Mouse (Mus musculus) hindbrain, embryonic 15.5 days (tissue): ENCODE data around the gene Col20a1. TPM values are rescaled to one million over a fixed set of nuclear protein-coding genes. Genes with fewer than 3 reads are reported as not detected.

Experiments used
- ATAC-seq: fragments of 200-750 bp; cut with Nextera tagmentation; 2 replicates; pipeline ENCODE4 v1.8.0; 2017; ENCODE audit warnings: low read depth, moderate number of reproducible peaks, moderate TSS enrichment; ENCODE audit not compliant: low FRiP score
- H3K27ac ChIP-seq: fragments of 300-500 bp; sonication (generic); replicated peaks from 2 replicates; pipeline ENCODE4 v1.5.1; 2015; ENCODE audit warnings: mild to moderate bottlenecking, inconsistent platforms
- H3K27me3 ChIP-seq: fragments of 300-500 bp; sonication (generic); 2 replicates; pipeline ENCODE4 v1.6.1; 2015; ENCODE audit warnings: control low read depth, inconsistent platforms
- H3K36me3 ChIP-seq: fragments of 300-500 bp; sonication (generic); 2 replicates; pipeline ENCODE4 v1.6.1; 2015; ENCODE audit warnings: control low read depth, inconsistent platforms
- H3K4me1 ChIP-seq: fragments of 300-500 bp; sonication (generic); replicated peaks from 2 replicates; pipeline ENCODE4 v1.6.1; 2015; ENCODE audit warnings: control low read depth, inconsistent platforms
- H3K4me2 ChIP-seq: fragments of 300-500 bp; sonication (generic); 2 replicates; pipeline ENCODE4 v1.6.1; 2015; ENCODE audit warnings: moderate library complexity, mild to moderate bottlenecking, inconsistent platforms
- H3K4me3 ChIP-seq: fragments of 300-500 bp; sonication (generic); 2 replicates; pipeline ENCODE4 v1.5.1; 2015; ENCODE audit warnings: mild to moderate bottlenecking, inconsistent platforms
- H3K9ac ChIP-seq: fragments of 300-500 bp; sonication (generic); 2 replicates; pipeline ENCODE4 v1.6.1; 2015; ENCODE audit warnings: inconsistent platforms
- H3K9me3 ChIP-seq: fragments of 300-500 bp; sonication (generic); 2 replicates; pipeline ENCODE4 v1.6.1; 2016; ENCODE audit warnings: control low read depth, inconsistent platforms
- WGBS: fragments of 180-500 bp; shearing (Covaris S2); methylation state at CpG from one replicate; pipeline ENCODE4 v1.1.7; 2015; 5-methylcytosine and 5-hydroxymethylcytosine counted together
- polyA plus RNA-seq: library from polyadenylated mRNA; unstranded; fragments of >200 nt; fragmentation: Nextera tagmentation; extraction: Ambion mirVana; gene quantifications from 2 replicates; pipeline ENCODE4 v1.2.1, GENCODE M21; 2015

Gene Col20a1
- polyA plus RNA-seq, 1 experiment from 2014 or later: 0.19 TPM

GRCm38 (mm10) chr2:180966092-180966882 is 20.0 kb upstream of the Col20a1 start:
- H3K4me2 ChIP-seq: peak overlapping the region; percentile 74
- peak; percentile 35; the same call in 1 of the 2 replicates for ATAC-seq
- H3K27me3 ChIP-seq: no peaks in the 10 kb centered on the region
- 11% methylated on average over 14 of the region's 14 CpGs for WGBS
- peaks cover 26% of the 10 kb centered on the region for H3K4me1 ChIP-seq
- no peaks in the 10 kb centered on the region for H3K9me3 ChIP-seq
- H3K27ac ChIP-seq: peak overlapping the region; percentile 90
- H3K4me3 ChIP-seq: peak overlapping the region; percentile 91
- peak overlapping the region; percentile 95 for H3K9ac ChIP-seq
- H3K36me3 ChIP-seq: peaks cover 10% of the 10 kb centered on the region; the same call in 1 of the 2 replicates

DNA sequence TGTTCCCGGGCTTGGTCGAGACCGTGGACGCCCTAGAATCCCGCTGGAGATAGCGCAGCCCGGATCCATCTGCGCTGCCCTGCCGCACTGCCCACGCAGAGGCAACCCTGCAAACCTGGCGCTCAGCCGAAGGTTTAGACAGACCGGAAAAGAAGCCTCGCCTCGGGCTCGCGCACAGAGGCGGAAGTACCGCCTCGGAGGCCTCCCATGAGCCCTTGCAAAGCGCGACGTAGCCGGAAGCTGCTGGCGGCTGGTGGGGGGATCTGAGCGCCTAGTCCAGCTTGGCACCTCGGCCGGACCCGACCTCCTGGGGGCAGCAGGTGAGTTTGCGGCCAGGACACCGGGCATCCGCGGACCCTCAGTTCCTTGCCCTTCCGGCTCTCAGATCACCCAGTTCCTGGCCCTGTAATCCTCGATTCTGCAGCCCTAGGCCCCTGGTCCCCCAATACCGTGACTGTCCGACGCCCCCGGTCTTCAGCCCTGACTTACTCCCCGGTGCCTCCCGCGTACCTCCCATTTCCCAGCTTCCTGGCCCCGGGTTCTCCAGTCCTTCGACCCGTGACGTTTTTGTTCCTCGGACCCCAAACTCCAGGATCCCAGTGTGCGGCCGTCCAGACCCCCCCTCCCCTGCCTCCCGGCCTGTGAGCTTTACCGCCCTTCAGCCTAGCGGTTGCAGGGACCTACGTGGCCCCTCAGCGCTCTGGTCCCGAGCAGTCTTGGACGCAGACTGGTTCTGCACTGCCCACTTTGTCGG is 19.1 kb upstream of the Col20a1 start, which contains the start of gene Arfgap1:
Gene Arfgap1 (plus strand): TSS at position 216 of the 754 bp plus-strand sequence.
- H3K4me1 ChIP-seq: peaks cover 26% of the 10 kb centered on the region
- H3K27ac ChIP-seq: peak within 1 kb of the TSS; percentile 90
- H3K36me3 ChIP-seq: peaks cover 19% of the 10 kb centered on the region
- no peaks in the 10 kb centered on the region for H3K27me3 ChIP-seq
- peak within 1 kb of the TSS; percentile 95 for H3K9ac ChIP-seq
- no peaks in the 10 kb centered on the region for H3K9me3 ChIP-seq
- H3K4me2 ChIP-seq: peak within 1 kb of the TSS; percentile 74
- ATAC-seq: peak; percentile 93
- under 1% methylated on average over 57 of the region's 57 CpGs for WGBS
- peak within 1 kb of the TSS; percentile 91 for H3K4me3 ChIP-seq

DNA sequence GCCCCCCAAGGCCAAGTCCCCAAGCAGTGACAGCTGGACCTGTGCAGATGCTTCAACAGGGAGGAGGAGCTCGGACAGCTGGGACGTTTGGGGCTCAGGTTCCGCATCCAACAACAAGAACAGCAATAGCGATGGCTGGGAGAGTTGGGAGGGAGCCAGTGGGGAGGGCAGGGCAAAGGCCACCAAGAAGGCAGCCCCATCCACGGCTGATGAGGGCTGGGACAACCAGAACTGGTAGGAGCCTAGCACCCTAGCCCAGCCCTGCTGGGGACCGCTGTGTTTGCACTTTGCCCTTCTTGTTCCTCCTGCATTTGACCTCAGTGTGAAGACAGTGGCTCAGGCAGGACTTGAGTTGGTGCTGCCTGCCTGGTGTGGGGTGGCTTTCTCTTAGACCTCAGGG is 5.2 kb upstream of the Col20a1 start:
- H3K27me3 ChIP-seq: no peaks in the 10 kb centered on the region
- 88% methylated on average over 6 of the region's 6 CpGs for WGBS
- ATAC-seq: no peak
- no peak overlapping the region for H3K4me3 ChIP-seq
- no peak overlapping the region for H3K4me2 ChIP-seq
- no peaks in the 10 kb centered on the region for H3K4me1 ChIP-seq
- peaks cover 66% of the 10 kb centered on the region for H3K36me3 ChIP-seq
- no peak overlapping the region for H3K27ac ChIP-seq
- no peaks in the 10 kb centered on the region for H3K9me3 ChIP-seq
- H3K9ac ChIP-seq: no peak overlapping the region

GRCm38 (mm10) chr2:180985635-180986034 is 700 bp upstream of the Col20a1 start:
- no peak overlapping the region for H3K9ac ChIP-seq
- 92% methylated on average over 2 of the region's 2 CpGs for WGBS
- H3K4me1 ChIP-seq: no peaks in the 10 kb centered on the region
- no peaks in the 10 kb centered on the region for H3K27me3 ChIP-seq
- ATAC-seq: no peak
- no peak overlapping the region for H3K27ac ChIP-seq
- no peaks in the 10 kb centered on the region for H3K9me3 ChIP-seq
- no peak overlapping the region for H3K4me2 ChIP-seq
- no peak overlapping the region for H3K4me3 ChIP-seq
- H3K36me3 ChIP-seq: peaks cover 21% of the 10 kb centered on the region

- Histone ChIP-seq H3K4me2 (no peak overlapping the region), H3K4me1 (no peaks in the 10 kb centered on the region), H3K9me3 (no peaks in the 10 kb centered on the region), H3K4me3 (no peak overlapping the region), H3K9ac (no peak overlapping the region), H3K27ac (no peak overlapping the region), H3K36me3 (peaks cover 8% of the 10 kb centered on the region), H3K27me3 (no peaks in the 10 kb centered on the region)
- 53% methylated on average over 1 of the region's 1 CpGs for WGBS
- ATAC-seq: no peak
Observed at GRCm38 (mm10) chr2:180987001-180987400, 666 bp downstream of the Col20a1 start.

DNA sequence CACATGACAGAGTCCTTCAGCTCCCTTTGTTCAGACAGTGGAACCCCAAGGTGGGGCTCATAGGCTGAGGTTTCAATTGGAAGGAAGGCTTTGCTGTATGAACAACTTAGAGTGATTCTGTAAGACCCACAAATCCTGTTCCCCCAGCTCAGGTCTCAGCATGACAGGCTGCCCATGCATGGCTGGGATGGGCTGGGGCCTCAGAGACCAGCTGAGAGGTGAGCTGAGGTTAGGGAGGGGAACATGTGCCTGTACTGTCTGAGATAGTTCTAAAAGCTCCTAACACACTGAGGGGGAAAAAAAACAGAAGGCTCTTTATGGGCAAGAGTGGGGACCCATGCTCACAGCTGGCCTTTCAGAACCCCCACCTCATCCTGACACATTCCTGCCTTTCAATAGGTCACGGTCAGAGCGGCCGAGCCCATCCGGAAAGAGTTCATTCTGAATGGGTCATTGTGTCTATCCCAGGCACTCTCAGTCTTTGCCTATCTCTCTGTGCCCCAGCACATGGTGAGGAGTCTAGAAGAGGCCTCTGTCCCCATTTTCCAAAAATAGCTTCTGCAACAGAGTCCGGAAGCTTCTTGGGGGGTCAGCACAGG is 1.2 kb downstream of the Col20a1 start:
- no peak overlapping the region for H3K4me2 ChIP-seq
- H3K27me3 ChIP-seq: no peaks in the 10 kb centered on the region
- no peak overlapping the region for H3K27ac ChIP-seq
- ATAC-seq: no peak
- peaks cover 3% of the 10 kb centered on the region; the same call in 1 of the 2 replicates for H3K36me3 ChIP-seq
- no peaks in the 10 kb centered on the region for H3K9me3 ChIP-seq
- H3K4me1 ChIP-seq: no peaks in the 10 kb centered on the region
- H3K4me3 ChIP-seq: no peak overlapping the region
- WGBS: 13% methylated on average over 5 of the region's 5 CpGs
- no peak overlapping the region for H3K9ac ChIP-seq

- Histone ChIP-seq H3K4me3 (no peak overlapping the region), H3K36me3 (no peaks in the 10 kb centered on the region), H3K27me3 (no peaks in the 10 kb centered on the region), H3K27ac (no peak overlapping the region), H3K9me3 (no peaks in the 10 kb centered on the region), H3K9ac (no peak overlapping the region), H3K4me1 (no peaks in the 10 kb centered on the region), H3K4me2 (no peak overlapping the region)
- 34% methylated on average over 3 of the region's 3 CpGs for WGBS
- ATAC-seq: peak; percentile 36; the same call in 1 of the 2 replicates
Observed at GRCm38 (mm10) chr2:180988347-180988913, 2.1 kb downstream of the Col20a1 start.

- H3K9ac ChIP-seq: no peak overlapping the region
- WGBS: 100% methylated on average over 1 of the region's 1 CpGs
- no peak overlapping the region for H3K4me2 ChIP-seq
- no peaks in the 10 kb centered on the region for H3K9me3 ChIP-seq
- no peak overlapping the region for H3K4me3 ChIP-seq
- H3K4me1 ChIP-seq: no peaks in the 10 kb centered on the region
- H3K36me3 ChIP-seq: no peaks in the 10 kb centered on the region
- no peaks in the 10 kb centered on the region for H3K27me3 ChIP-seq
- no peak for ATAC-seq
- H3K27ac ChIP-seq: no peak overlapping the region
Observed at GRCm38 (mm10) chr2:180988948-180989347, 2.6 kb downstream of the Col20a1 start.

GRCm38 (mm10) chr2:180990347-180990746 is 4.0 kb downstream of the Col20a1 start:
- H3K4me3 ChIP-seq: no peak overlapping the region
- H3K36me3 ChIP-seq: no peaks in the 10 kb centered on the region
- 57% methylated on average over 4 of the region's 4 CpGs for WGBS
- H3K27ac ChIP-seq: no peak overlapping the region
- H3K9ac ChIP-seq: no peak overlapping the region
- H3K4me2 ChIP-seq: no peak overlapping the region
- no peaks in the 10 kb centered on the region for H3K9me3 ChIP-seq
- ATAC-seq: no peak
- no peaks in the 10 kb centered on the region for H3K27me3 ChIP-seq
- no peaks in the 10 kb centered on the region for H3K4me1 ChIP-seq

DNA sequence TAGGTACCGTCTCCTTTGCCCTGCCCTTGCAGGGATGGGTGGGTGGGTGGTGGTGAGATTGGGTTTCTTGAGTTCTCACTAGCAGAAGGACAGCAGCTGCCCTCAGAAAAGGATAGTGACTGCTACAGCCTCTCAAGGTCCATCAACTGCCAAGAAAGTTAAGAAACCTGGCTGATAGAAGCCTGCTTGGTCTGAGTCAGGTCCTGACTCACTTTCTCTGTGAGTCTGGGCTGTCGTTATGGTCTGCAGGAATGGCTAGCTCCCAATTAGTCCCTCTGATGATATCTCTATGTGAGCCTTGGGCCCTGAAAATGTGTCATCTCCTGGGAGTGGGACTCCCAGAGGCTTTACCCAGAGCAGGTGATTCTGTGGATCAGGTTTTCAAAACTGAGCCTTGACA is 8.0 kb downstream of the Col20a1 start:
- no peaks in the 10 kb centered on the region for H3K4me1 ChIP-seq
- H3K9me3 ChIP-seq: no peaks in the 10 kb centered on the region
- no peak overlapping the region for H3K9ac ChIP-seq
- WGBS: 81% methylated on average over 2 of the region's 2 CpGs
- H3K27ac ChIP-seq: no peak overlapping the region
- H3K27me3 ChIP-seq: no peaks in the 10 kb centered on the region
- ATAC-seq: no peak
- H3K36me3 ChIP-seq: no peaks in the 10 kb centered on the region
- no peak overlapping the region for H3K4me2 ChIP-seq
- H3K4me3 ChIP-seq: no peak overlapping the region

DNA sequence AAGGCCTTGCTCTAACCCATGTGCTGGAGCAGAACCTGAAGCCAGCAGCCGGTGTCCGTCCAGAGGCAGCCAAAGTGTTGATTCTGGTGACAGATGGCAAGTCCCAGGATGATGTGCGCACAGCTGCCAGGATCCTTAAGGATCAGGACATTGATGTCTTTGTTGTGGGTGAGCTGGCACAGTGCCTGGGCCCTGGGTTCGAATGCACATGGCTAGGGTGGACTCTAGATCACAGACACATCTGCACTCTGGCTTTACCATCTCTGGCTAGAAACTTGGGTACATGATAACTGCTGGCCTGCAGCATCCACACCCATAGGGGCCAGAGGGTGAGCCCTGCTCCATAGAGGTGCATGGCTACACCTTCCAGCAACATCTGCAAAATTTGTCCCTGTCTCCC is 9.1 kb downstream of the Col20a1 start:
- H3K36me3 ChIP-seq: no peaks in the 10 kb centered on the region
- no peak overlapping the region for H3K4me2 ChIP-seq
- H3K27me3 ChIP-seq: no peaks in the 10 kb centered on the region
- no peaks in the 10 kb centered on the region for H3K4me1 ChIP-seq
- WGBS: 72% methylated on average over 4 of the region's 4 CpGs
- H3K27ac ChIP-seq: no peak overlapping the region
- H3K9ac ChIP-seq: no peak overlapping the region
- H3K4me3 ChIP-seq: no peak overlapping the region
- H3K9me3 ChIP-seq: no peaks in the 10 kb centered on the region
- ATAC-seq: no peak

DNA sequence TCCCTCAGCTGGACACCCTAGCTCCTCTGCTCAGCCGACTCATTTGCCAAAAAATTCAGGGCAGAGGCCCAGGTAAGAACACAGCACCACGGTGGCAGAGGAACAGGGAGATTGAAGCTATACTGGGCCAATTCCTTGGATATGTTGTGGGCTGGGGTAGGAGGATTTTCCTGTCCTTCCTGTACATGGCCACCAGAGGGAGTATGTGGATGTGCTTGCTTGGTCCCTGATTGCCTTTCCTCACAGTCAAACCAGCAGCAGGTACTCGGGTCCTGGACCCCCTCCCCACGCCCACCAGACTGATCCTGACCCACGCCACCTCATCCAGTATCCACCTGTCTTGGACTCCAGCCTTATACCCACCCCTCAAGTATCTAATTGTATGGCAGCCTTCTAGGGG is 10.1 kb downstream of the Col20a1 start:
- H3K4me3 ChIP-seq: no peak overlapping the region
- H3K4me2 ChIP-seq: no peak overlapping the region
- no peak overlapping the region for H3K27ac ChIP-seq
- no peaks in the 10 kb centered on the region for H3K4me1 ChIP-seq
- no peaks in the 10 kb centered on the region for H3K9me3 ChIP-seq
- ATAC-seq: peak; percentile 72
- no peaks in the 10 kb centered on the region for H3K36me3 ChIP-seq
- H3K27me3 ChIP-seq: no peaks in the 10 kb centered on the region
- 24% methylated on average over 5 of the region's 5 CpGs for WGBS
- H3K9ac ChIP-seq: no peak overlapping the region
